Mouse (Mus musculus) layer of hippocampus, adult 11-12 months (tissue): ENCODE results near the gene Vmn1r132.
"Not testable (repeated sequence)": the region's sequence is repeated elsewhere in the genome, so short reads cannot be mapped to it uniquely, and the experiment has no call there.

ENCODE experiments used
- DNase-seq: peaks from one replicate; pipeline ENCODE4 v3.0.0; 2022; ENCODE audit warnings: low spot score

Vmn1r132 gene

DNA sequence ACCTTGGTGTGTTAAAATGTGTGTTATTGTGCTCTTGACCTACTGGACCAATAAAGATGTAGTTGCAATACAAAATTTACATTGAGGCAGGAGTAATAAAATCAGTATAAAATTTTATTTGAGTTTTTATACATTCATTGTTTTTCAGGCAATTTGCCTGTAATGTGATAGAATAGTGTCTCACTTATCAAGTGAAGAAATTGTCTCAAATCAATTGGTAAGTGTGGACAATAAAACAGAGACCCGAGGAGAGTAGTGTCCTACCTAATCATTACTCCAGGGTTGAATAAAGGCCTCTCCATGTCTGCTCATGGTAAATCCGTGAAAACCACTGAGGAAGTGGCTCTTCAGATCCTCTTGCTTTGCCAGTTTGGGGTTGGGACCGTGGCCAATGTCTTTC lies at the start of gene Vmn1r132:
Gene Vmn1r132 (plus strand): TSS at position 301 of the 400 bp plus-strand sequence.
- DNase-seq: not testable (repeated sequence)
